12 mouse cellular contexts compared by ENCODE assay signal in the genomic region with DNA sequence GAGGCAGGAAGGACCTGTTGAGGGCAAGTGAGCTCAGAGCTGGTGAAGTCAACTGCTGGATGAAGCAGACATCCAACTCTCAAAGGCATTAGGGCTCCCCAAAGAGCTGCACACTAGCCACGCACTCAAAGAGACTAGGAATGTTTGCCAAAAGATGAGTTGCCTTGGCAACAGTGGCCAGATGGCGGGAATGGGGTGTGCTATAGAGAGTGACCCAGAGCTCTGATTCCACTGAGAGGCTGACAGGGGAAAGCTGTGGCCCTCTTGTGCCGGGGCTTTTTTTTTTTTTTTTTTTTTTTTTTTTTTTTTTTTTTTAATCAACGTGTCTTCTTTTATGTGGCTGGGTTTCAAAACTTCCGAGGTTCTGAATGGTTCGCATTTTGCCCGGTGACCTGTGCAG.
DNase-seq lines count a peak whose midpoint lies in the region; ATAC-seq and TF ChIP-seq lines count a peak whose summit lies in the region.
"Had no signal": no experiment of that assay in that cellular context is flagged by ENCODE, and none has a peak within 500 bp of the region (broad histone marks: within the 10 kb centered on the region; RNA-seq: fewer than 3 reads in every experiment).

No protein-coding gene starts in this region.

- no peak for TF ChIP-seq EP300 in stomach, postnatal 0 days (optimal IDR thresholded peaks at IDR 0.05)

- ATAC-seq in midbrain, embryonic 16.5 days: no peak
- no peak for ATAC-seq in hindbrain, embryonic 14.5 days (ENCODE audit: low FRiP score)
- ATAC-seq in stomach, postnatal 0 days (ENCODE audit: low FRiP score, low TSS enrichment): no peak

- no peak overlapping the region for H3K4me2 ChIP-seq in midbrain, embryonic 16.5 days (ENCODE audit: low read length)
- H3K4me2 ChIP-seq in hindbrain, embryonic 14.5 days (replicated peaks): no peak overlapping the region
- H3K4me2 ChIP-seq in stomach, postnatal 0 days (replicated peaks; ENCODE audit: low read depth): no peak overlapping the region
- H3K4me2 ChIP-seq: liver, embryonic 15.5 days; neural tube, embryonic 13.5 days had no signal

- H3K9ac ChIP-seq in midbrain, embryonic 16.5 days (ENCODE audit: low read depth, low read length): no peak overlapping the region
- no peak overlapping the region for H3K9ac ChIP-seq in hindbrain, embryonic 14.5 days
- no peak overlapping the region for H3K9ac ChIP-seq in stomach, postnatal 0 days (ENCODE audit: low read length)
- H3K9ac ChIP-seq: liver, embryonic 15.5 days; neural tube, embryonic 13.5 days had no signal

- peaks cover 82% of the 10 kb centered on the region for H3K4me1 ChIP-seq in midbrain, embryonic 10.5 days
- peaks cover 30% of the 10 kb centered on the region for H3K4me1 ChIP-seq in midbrain, embryonic 16.5 days (ENCODE audit: control insufficient read depth, insufficient read depth, low read length)
- H3K4me1 ChIP-seq in hindbrain, embryonic 14.5 days (replicated peaks; ENCODE audit: control insufficient read depth, insufficient read depth, low read length): peaks cover 28% of the 10 kb centered on the region
- H3K4me1 ChIP-seq in stomach, postnatal 0 days (replicated peaks; ENCODE audit: control insufficient read depth, insufficient read depth): no peaks in the 10 kb centered on the region
- H3K4me1 ChIP-seq: liver, embryonic 15.5 days had no signal

- no peaks in the 10 kb centered on the region for H3K9me3 ChIP-seq in midbrain, embryonic 10.5 days (replicated peaks)
- H3K9me3 ChIP-seq in midbrain, embryonic 16.5 days (replicated peaks; ENCODE audit: control insufficient read depth, low read length, poor library complexity, severe bottlenecking): no peaks in the 10 kb centered on the region
- no peaks in the 10 kb centered on the region for H3K9me3 ChIP-seq in hindbrain, embryonic 14.5 days (ENCODE audit: control insufficient read depth, low read length)
- no peaks in the 10 kb centered on the region for H3K9me3 ChIP-seq in stomach, postnatal 0 days (ENCODE audit: control insufficient read depth, low read length)
- H3K9me3 ChIP-seq: liver, embryonic 15.5 days; neural tube, embryonic 13.5 days had no signal

- H3K27ac ChIP-seq in midbrain, embryonic 10.5 days (replicated peaks): peak overlapping the region; percentile 82
- H3K27ac ChIP-seq in midbrain, embryonic 16.5 days (ENCODE audit: low read length): no peak overlapping the region
- no peak overlapping the region for H3K27ac ChIP-seq in hindbrain, embryonic 14.5 days
- H3K27ac ChIP-seq in stomach, postnatal 0 days (replicated peaks): no peak overlapping the region
- H3K27ac ChIP-seq: liver, embryonic 15.5 days; neural tube, embryonic 13.5 days had no signal

- H3K27me3 ChIP-seq in midbrain, embryonic 10.5 days (ENCODE audit: low read depth, poor library complexity, severe bottlenecking): peaks cover 21% of the 10 kb centered on the region; the same call in 1 of the 2 replicates
- no peaks in the 10 kb centered on the region for H3K27me3 ChIP-seq in midbrain, embryonic 16.5 days (ENCODE audit: control insufficient read depth, insufficient read depth, low read depth, low read length)
- H3K27me3 ChIP-seq in hindbrain, embryonic 14.5 days (ENCODE audit: control insufficient read depth, insufficient read depth, low read length): no peaks in the 10 kb centered on the region
- H3K27me3 ChIP-seq in stomach, postnatal 0 days (ENCODE audit: control insufficient read depth, insufficient read depth, low read length): no peaks in the 10 kb centered on the region
- H3K27me3 ChIP-seq: liver, embryonic 15.5 days; neural tube, embryonic 13.5 days had no signal

- no peaks in the 10 kb centered on the region for H3K36me3 ChIP-seq in midbrain, embryonic 10.5 days
- H3K36me3 ChIP-seq in midbrain, embryonic 16.5 days (ENCODE audit: control insufficient read depth, insufficient read depth, low read length): no peaks in the 10 kb centered on the region
- H3K36me3 ChIP-seq in hindbrain, embryonic 14.5 days (replicated peaks; ENCODE audit: control insufficient read depth, insufficient read depth): no peaks in the 10 kb centered on the region
- H3K36me3 ChIP-seq in stomach, postnatal 0 days (ENCODE audit: control insufficient read depth, insufficient read depth, low read length): no peaks in the 10 kb centered on the region
- H3K36me3 ChIP-seq: liver, embryonic 15.5 days; neural tube, embryonic 13.5 days had no signal

- WGBS in midbrain, embryonic 10.5 days: 15% methylated on average over 7 of the region's 7 CpGs
- WGBS in midbrain, embryonic 16.5 days: 7% methylated on average over 7 of the region's 7 CpGs
- WGBS in hindbrain, embryonic 14.5 days: 13% methylated on average over 7 of the region's 7 CpGs
- WGBS in stomach, postnatal 0 days: 49% methylated on average over 7 of the region's 7 CpGs

- no peak for TF ChIP-seq CTCF in stomach, postnatal 0 days (IDR thresholded peaks at IDR 0.05; ENCODE audit: low read depth)

- peak; percentile 73 for DNase-seq in midbrain, embryonic 10.5 days (ENCODE audit: low spot score)
- DNase-seq in embryo, embryonic 9.5 days (ENCODE audit: extremely low spot score): peak; percentile 39
- peak; percentile 49 for DNase-seq in hindbrain, embryonic 14.5 days (ENCODE audit: low spot score)
- peak; percentile 46 for DNase-seq in retina, postnatal 7 days (ENCODE audit: low read depth, low spot score)
- no peak for DNase-seq in layer of hippocampus, adult 8-10 months (ENCODE audit: low spot score in 2 of 2)
- DNase-seq in stomach, postnatal 0 days (ENCODE audit: low spot score): no peak
- DNase-seq: heart, adult 11 months; heart, postnatal 4 days; kidney, adult 9 months had no signal

- H3K4me3 ChIP-seq in midbrain, embryonic 10.5 days: no peak overlapping the region
- H3K4me3 ChIP-seq in midbrain, embryonic 16.5 days (ENCODE audit: low read depth, low read length): no peak overlapping the region
- no peak overlapping the region for H3K4me3 ChIP-seq in hindbrain, embryonic 14.5 days (replicated peaks; ENCODE audit: low read length)
- H3K4me3 ChIP-seq in stomach, postnatal 0 days (ENCODE audit: low read depth, low read length): no peak overlapping the region
- H3K4me3 ChIP-seq: liver, embryonic 15.5 days; neural tube, embryonic 13.5 days had no signal

Comparison
In these comparisons a context has a peak if more than half of its experiments do, and no peak if none do; other contexts are left out.
1. DNase-seq: peak in midbrain, embryonic 10.5 days (single experiment), embryo, embryonic 9.5 days (single experiment), hindbrain, embryonic 14.5 days (single experiment) and retina, postnatal 7 days (single experiment); none in layer of hippocampus, adult 8-10 months (0 of 2) and stomach, postnatal 0 days (single experiment).